Mouse (Mus musculus): Measurements from ENCODE around the gene Htra2. TPM values are rescaled to one million over a fixed set of nuclear protein-coding genes. Genes with fewer than 3 reads are reported as not detected.

Htra2 gene
- polyA plus RNA-seq, 1 experiment, result 96.2 TPM

DNA sequence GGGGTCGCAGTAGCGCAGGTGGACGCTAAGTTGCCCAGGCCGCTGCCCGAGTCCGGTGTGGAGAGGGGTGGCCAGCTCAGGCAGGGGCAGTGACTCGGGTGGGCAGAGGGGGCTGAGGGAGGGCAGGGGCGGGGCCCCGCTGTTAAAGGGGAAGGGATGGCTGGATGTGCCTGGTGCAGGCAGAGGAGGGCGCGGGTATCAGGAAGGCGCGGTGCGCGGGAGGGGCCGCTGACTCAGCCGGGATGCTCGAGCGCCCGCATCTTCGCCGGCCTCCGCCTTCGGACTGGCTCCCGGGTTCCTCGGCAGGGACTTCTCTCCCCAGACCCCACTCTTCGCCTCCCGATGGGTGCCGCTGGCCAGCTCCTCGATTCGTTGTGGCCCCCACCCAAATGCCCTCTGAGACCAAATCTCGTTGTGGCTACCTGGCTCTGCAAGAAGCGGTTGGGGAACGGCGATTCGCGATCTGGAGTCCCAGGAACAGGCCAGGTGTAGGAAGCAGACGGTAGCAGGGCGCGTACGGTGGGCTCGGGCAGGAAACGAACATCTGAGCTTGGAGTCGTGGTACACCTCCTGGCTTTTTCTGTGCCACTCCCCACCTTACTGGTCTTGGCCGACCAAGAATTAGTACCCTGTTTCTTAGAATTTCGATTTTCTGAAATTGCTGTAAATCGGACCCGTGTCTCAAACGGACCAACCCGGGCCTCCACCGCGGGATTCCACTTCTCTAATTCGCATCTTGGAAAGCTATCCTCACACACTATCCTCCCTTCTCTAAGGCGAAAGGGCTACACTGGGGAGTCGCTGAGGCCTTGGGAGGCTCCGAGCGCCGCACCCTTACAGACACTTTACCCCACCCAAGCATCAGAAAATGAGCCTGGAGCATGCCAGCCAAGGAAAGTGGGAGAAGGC is 15.5 kb upstream of the Htra2 start:
- Histone ChIP-seq H3K4me3 (no peak overlapping the region), H3K4me2 (ENCODE audit: low read depth) (no peak overlapping the region), H3K79me2 (ENCODE audit: control insufficient read depth, insufficient read depth) (no peaks in the 10 kb centered on the region), H3K36me3 (ENCODE audit: control insufficient read depth, insufficient read depth) (no peaks in the 10 kb centered on the region), H3ac (ENCODE audit: control insufficient read depth, insufficient read length) (no peak overlapping the region), H3K27me3 (ENCODE audit: control insufficient read depth, insufficient read depth, insufficient read length) (peaks cover 57% of the 10 kb centered on the region)
- TF ChIP-seq POLR2AphosphoS2 (IDR thresholded peaks at IDR 0.05; ENCODE audit: insufficient read length, low read depth) (no peak), MYOD1 (IDR thresholded peaks at IDR 0.05; ENCODE audit: control insufficient read depth in 1 of 3, insufficient read length in 2 of 3, low read depth in 2 of 3) (no peak), SRF (IDR thresholded peaks at IDR 0.05; ENCODE audit: control insufficient read depth, insufficient read length, low read depth) (no peak), USF1 (IDR thresholded peaks at IDR 0.05; ENCODE audit: low read depth) (no peak), CEBPB (IDR thresholded peaks at IDR 0.05; ENCODE audit: insufficient read depth, poor library complexity, severe bottlenecking) (no peak), MAX (IDR thresholded peaks at IDR 0.05; ENCODE audit: low read depth) (no peak)

DNA sequence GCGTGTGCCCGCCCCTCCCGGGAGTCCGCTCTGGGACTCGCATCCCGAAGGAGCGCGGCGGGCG is 15.0 kb upstream of the Htra2 start, which contains the start of gene Tlx2:
Tlx2 (minus strand) TSS at position 47 of the 64 bp plus-strand sequence.
- Histone ChIP-seq H3K4me2 (ENCODE audit: low read depth) (no peak within 1 kb of the TSS), H3K36me3 (ENCODE audit: control insufficient read depth, insufficient read depth) (no peaks in the 10 kb centered on the region), H3ac (ENCODE audit: control insufficient read depth, insufficient read length) (no peak within 1 kb of the TSS), H3K79me2 (ENCODE audit: control insufficient read depth, insufficient read depth) (no peaks in the 10 kb centered on the region), H3K27me3 (ENCODE audit: control insufficient read depth, insufficient read depth, insufficient read length) (peaks cover 60% of the 10 kb centered on the region), H3K4me3 (no peak within 1 kb of the TSS)
- no peak for TF ChIP-seq E2F4 (IDR thresholded peaks at IDR 0.05; ENCODE audit: insufficient read depth)
- no peak for TF ChIP-seq TCF12 (IDR thresholded peaks at IDR 0.05; ENCODE audit: insufficient read depth, poor library complexity, severe bottlenecking)
- no peak for TF ChIP-seq POLR2A (IDR thresholded peaks at IDR 0.05; ENCODE audit: insufficient read length, low read depth)
- TF ChIP-seq TCF3 (IDR thresholded peaks at IDR 0.05; ENCODE audit: insufficient read length, low read depth), result no peak
- TF ChIP-seq REST (IDR thresholded peaks at IDR 0.05; ENCODE audit: insufficient read depth, insufficient read length), result no peak
- no peak for TF ChIP-seq SRF (IDR thresholded peaks at IDR 0.05; ENCODE audit: control insufficient read depth, insufficient read length, low read depth)
- TF ChIP-seq CEBPB (IDR thresholded peaks at IDR 0.05; ENCODE audit: insufficient read depth, poor library complexity, severe bottlenecking), result no peak
- no peak for TF ChIP-seq MYOD1 (IDR thresholded peaks at IDR 0.05; ENCODE audit: control insufficient read depth in 1 of 3, insufficient read length in 2 of 3, low read depth in 2 of 3)
- TF ChIP-seq MYOG (IDR thresholded peaks at IDR 0.05; ENCODE audit: control insufficient read depth in 1 of 3, insufficient read depth in 1 of 3, insufficient read length in 2 of 3, low read depth in 2 of 3), result no peak
- TF ChIP-seq MAX (IDR thresholded peaks at IDR 0.05; ENCODE audit: low read depth), result no peak
- TF ChIP-seq POLR2AphosphoS2 (IDR thresholded peaks at IDR 0.05; ENCODE audit: insufficient read length, low read depth), result no peak
- no peak for TF ChIP-seq USF1 (IDR thresholded peaks at IDR 0.05; ENCODE audit: low read depth)

DNA sequence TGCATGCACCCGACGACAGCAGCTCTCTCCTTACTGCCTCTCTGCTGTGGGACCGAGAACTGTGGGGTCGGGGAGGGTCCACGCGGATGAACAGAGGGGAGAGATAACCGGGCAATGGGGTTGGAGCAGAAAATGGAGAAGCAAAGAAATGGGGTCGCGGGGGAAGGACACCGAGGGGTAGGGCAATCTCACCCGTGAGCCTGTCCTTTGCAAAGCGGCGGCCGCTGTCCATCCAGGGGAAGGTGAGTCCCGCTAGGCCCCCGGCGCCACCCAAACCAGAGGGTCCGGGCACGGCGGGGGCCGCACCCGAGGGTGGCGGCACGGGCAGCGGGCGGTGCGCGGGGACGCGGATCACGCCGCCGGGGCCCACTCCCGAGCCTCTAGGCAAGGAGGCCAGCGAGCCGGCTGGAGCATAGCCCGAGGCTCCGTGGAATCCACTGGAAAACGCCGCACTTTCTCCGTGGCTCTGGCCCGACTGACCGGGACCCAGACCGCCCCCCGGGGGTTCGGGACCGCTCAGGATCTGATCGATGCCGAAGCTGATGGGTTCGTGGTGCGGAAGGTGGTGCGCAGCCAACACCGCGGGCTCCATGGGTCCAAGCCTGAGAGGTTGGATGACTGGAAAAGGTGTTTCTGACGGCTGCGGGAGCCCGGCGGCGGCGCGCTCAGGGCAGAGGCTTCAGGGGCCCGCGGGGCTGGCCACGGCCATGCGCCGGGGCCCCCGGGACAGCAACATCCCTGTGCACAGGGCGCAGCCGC is 14.6 kb upstream of the Htra2 start:
- H3K4me2 ChIP-seq (ENCODE audit: low read depth), result no peak overlapping the region
- no peaks in the 10 kb centered on the region for H3K79me2 ChIP-seq (ENCODE audit: control insufficient read depth, insufficient read depth)
- H3K36me3 ChIP-seq (ENCODE audit: control insufficient read depth, insufficient read depth), result no peaks in the 10 kb centered on the region
- H3ac ChIP-seq (ENCODE audit: control insufficient read depth, insufficient read length), result no peak overlapping the region
- TF ChIP-seq MYOG (IDR thresholded peaks at IDR 0.05; ENCODE audit: control insufficient read depth in 1 of 3, insufficient read depth in 1 of 3, insufficient read length in 2 of 3, low read depth in 2 of 3) (no peak), MYOD1 (IDR thresholded peaks at IDR 0.05; ENCODE audit: control insufficient read depth in 1 of 3, insufficient read length in 2 of 3, low read depth in 2 of 3) (no peak), POLR2A (IDR thresholded peaks at IDR 0.05; ENCODE audit: insufficient read length, low read depth) (no peak), REST (IDR thresholded peaks at IDR 0.05; ENCODE audit: insufficient read depth, insufficient read length) (no peak), TCF12 (IDR thresholded peaks at IDR 0.05; ENCODE audit: insufficient read depth, poor library complexity, severe bottlenecking) (no peak), SRF (IDR thresholded peaks at IDR 0.05; ENCODE audit: control insufficient read depth, insufficient read length, low read depth) (no peak), CEBPB (IDR thresholded peaks at IDR 0.05; ENCODE audit: insufficient read depth, poor library complexity, severe bottlenecking) (no peak), POLR2AphosphoS2 (IDR thresholded peaks at IDR 0.05; ENCODE audit: insufficient read length, low read depth) (no peak), E2F4 (IDR thresholded peaks at IDR 0.05; ENCODE audit: insufficient read depth) (no peak), MAX (IDR thresholded peaks at IDR 0.05; ENCODE audit: low read depth) (no peak), USF1 (IDR thresholded peaks at IDR 0.05; ENCODE audit: low read depth) (no peak), TCF3 (IDR thresholded peaks at IDR 0.05; ENCODE audit: insufficient read length, low read depth) (no peak)
- H3K4me3 ChIP-seq, result no peak overlapping the region
- peaks cover 63% of the 10 kb centered on the region for H3K27me3 ChIP-seq (ENCODE audit: control insufficient read depth, insufficient read depth, insufficient read length)

DNA sequence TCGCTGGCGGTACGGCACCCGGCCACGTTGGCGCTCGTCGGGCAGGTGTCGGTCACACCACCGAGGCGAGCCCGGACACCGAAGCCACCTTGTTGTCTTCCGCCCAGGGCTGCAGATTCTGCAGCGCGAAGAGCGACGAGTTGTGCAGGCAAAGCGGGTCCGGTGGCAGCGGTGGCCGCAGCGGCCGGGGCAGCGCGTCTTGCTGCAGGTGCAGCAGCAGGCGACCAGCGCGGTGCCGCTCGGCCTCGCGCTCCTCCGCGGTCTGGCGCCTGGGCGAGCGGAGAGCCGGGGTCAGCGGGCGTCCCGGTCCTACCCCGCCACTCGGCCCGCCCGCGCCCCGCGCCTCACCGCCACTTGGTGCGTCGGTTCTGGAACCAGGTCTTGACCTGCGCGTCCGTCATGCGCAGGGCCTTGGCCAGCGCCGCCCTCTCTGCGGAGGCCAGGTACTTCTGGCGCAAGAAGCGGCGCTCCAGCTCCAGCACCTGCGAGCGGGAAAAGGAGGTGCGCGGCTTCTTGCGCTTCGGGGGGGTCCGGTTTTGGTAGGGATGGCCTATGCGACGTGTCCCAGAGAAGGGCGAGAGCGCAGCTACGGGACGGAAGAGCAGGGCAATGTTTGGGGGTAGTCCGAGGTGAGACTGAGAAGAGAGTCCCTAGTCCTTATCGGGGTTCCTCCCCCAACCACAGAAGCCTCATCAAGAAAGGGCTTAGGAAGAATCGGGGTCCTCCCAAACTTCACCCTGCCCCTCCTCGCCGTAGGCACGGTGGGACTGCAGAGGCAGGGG is 13.8 kb upstream of the Htra2 start:
- Histone ChIP-seq H3K27me3 (ENCODE audit: control insufficient read depth, insufficient read depth, insufficient read length) (peaks cover 70% of the 10 kb centered on the region), H3K4me3 (no peak overlapping the region), H3ac (ENCODE audit: control insufficient read depth, insufficient read length) (no peak overlapping the region), H3K36me3 (ENCODE audit: control insufficient read depth, insufficient read depth) (no peaks in the 10 kb centered on the region), H3K79me2 (ENCODE audit: control insufficient read depth, insufficient read depth) (no peaks in the 10 kb centered on the region), H3K4me2 (ENCODE audit: low read depth) (no peak overlapping the region)
- TF ChIP-seq POLR2A (IDR thresholded peaks at IDR 0.05; ENCODE audit: insufficient read length, low read depth), result no peak
- TF ChIP-seq MYOG (IDR thresholded peaks at IDR 0.05; ENCODE audit: control insufficient read depth in 1 of 3, insufficient read depth in 1 of 3, insufficient read length in 2 of 3, low read depth in 2 of 3), result no peak
- no peak for TF ChIP-seq POLR2AphosphoS2 (IDR thresholded peaks at IDR 0.05; ENCODE audit: insufficient read length, low read depth)
